Mouse (Mus musculus) kidney, embryonic 16.5 days (tissue): ENCODE measurements around the gene Zfp462. TPM values are rescaled to one million over a fixed set of nuclear protein-coding genes. Genes with fewer than 3 reads are reported as not detected.

Source experiments
- ATAC-seq: fragments of 200-750 bp; cut with Nextera tagmentation; 2 replicates; pipeline ENCODE4 v1.8.0; 2017; ENCODE audit warnings: moderate TSS enrichment; ENCODE audit not compliant: low FRiP score, low TSS enrichment
- H3K27ac ChIP-seq: fragments of 300-500 bp; sonication (generic); 2 replicates; pipeline ENCODE4 v1.5.1; 2014; ENCODE audit warnings: low read length
- H3K27me3 ChIP-seq: fragments of 300-500 bp; sonication (generic); 2 replicates; pipeline ENCODE4 v1.6.1; 2014; ENCODE audit warnings: low read length, control low read depth, mixed read lengths; ENCODE audit not compliant: insufficient read depth
- H3K36me3 ChIP-seq: fragments of 300-500 bp; sonication (generic); 2 replicates; pipeline ENCODE4 v1.6.1; 2014; ENCODE audit warnings: low read length, control low read depth, mixed read lengths; ENCODE audit not compliant: insufficient read depth
- H3K4me1 ChIP-seq: fragments of 300-500 bp; sonication (generic); 2 replicates; pipeline ENCODE4 v1.6.1; 2014; ENCODE audit warnings: low read length, control low read depth, mixed read lengths; ENCODE audit not compliant: insufficient read depth
- H3K4me2 ChIP-seq: fragments of 300-500 bp; sonication (generic); replicated peaks from 2 replicates; pipeline ENCODE4 v1.6.1; 2014; ENCODE audit warnings: low read depth, low read length
- H3K4me3 ChIP-seq: fragments of 300-500 bp; sonication (generic); 2 replicates; pipeline ENCODE4 v1.5.1; 2014; ENCODE audit warnings: mild to moderate bottlenecking, low read length
- H3K9ac ChIP-seq: fragments of 300-500 bp; sonication (generic); replicated peaks from 2 replicates; pipeline ENCODE4 v1.6.1; 2014; ENCODE audit warnings: low read length
- H3K9me3 ChIP-seq: fragments of 300-500 bp; sonication (generic); 2 replicates; pipeline ENCODE4 v1.6.1; 2016; ENCODE audit warnings: low read length, control low read depth
- WGBS: fragments of 180-500 bp; shearing (Covaris S2); extraction: QIAGEN DNeasy Blood & Tissue Kit; methylation state at CpG from one replicate; pipeline ENCODE4 v1.1.7; 2014; 5-methylcytosine and 5-hydroxymethylcytosine counted together
- polyA plus RNA-seq: library from polyadenylated mRNA; unstranded; fragments of >200 nt; fragmentation: Nextera tagmentation; extraction: Ambion mirVana; gene quantifications from 2 replicates; pipeline ENCODE4 v1.2.1, GENCODE M21; 2015

The Zfp462 gene
- polyA plus RNA-seq, 1 experiment from 2014 or later, result 3.4 TPM

DNA sequence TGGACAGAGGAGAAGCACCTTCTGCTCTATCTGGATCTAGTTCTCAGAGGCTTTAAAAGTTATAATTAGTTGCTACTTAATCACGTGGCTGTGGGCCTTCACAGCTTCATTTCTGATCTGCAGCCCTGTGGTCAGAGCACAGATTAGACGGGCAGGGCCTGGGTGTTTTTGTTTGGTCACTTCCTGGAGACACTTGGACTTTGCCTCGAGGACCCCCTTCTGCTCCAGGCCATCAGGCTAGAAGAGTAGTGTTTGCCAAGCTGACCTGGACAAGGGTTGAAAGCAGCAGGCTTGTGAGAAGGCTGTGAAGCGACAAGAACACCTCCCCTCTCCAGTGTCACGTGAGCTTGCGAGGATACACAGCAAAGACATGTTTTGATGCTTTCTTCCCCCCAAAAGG is 58.3 kb downstream of the Zfp462 start:
- Histone ChIP-seq H3K4me2 (no peak overlapping the region), H3K36me3 (peaks cover 9% of the 10 kb centered on the region; the same call in 1 of the 2 replicates), H3K27me3 (no peaks in the 10 kb centered on the region), H3K9me3 (no peaks in the 10 kb centered on the region), H3K9ac (no peak overlapping the region), H3K4me1 (peaks cover 32% of the 10 kb centered on the region), H3K27ac (no peak overlapping the region), H3K4me3 (no peak overlapping the region)
- no peak; the same call in 1 of the 2 replicates for ATAC-seq
- 54% methylated on average over 6 of the region's 6 CpGs for WGBS

DNA sequence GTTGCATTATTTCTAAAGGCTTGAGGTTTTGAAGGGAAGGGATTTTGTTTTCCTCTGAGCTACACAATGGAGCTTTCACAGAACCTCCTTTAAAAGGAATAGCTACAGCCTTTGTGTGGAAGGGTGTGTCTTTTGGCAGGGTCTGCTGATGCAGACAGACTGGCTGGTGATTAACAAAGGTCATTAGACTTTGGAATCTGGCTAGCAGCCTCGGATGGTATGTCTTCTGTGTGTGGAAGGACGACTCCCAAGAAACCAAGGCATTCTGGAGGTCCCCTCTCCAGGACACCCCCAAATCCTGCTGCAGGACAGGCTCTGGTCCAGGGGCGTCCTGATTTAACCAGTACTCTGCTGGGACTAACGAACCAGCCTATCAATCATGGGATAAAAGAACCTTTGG is 60.2 kb downstream of the Zfp462 start:
- peak overlapping the region; percentile 49 for H3K4me2 ChIP-seq
- H3K9ac ChIP-seq, result peak overlapping the region; percentile 53
- peaks cover 32% of the 10 kb centered on the region for H3K4me1 ChIP-seq
- H3K9me3 ChIP-seq, result no peaks in the 10 kb centered on the region
- peak overlapping the region; percentile 25 for H3K4me3 ChIP-seq
- H3K27me3 ChIP-seq, result no peaks in the 10 kb centered on the region
- peak; percentile 80 for ATAC-seq
- H3K27ac ChIP-seq, result peak overlapping the region; percentile 95
- 21% methylated on average over 4 of the region's 4 CpGs for WGBS
- H3K36me3 ChIP-seq, result peaks cover 28% of the 10 kb centered on the region

DNA sequence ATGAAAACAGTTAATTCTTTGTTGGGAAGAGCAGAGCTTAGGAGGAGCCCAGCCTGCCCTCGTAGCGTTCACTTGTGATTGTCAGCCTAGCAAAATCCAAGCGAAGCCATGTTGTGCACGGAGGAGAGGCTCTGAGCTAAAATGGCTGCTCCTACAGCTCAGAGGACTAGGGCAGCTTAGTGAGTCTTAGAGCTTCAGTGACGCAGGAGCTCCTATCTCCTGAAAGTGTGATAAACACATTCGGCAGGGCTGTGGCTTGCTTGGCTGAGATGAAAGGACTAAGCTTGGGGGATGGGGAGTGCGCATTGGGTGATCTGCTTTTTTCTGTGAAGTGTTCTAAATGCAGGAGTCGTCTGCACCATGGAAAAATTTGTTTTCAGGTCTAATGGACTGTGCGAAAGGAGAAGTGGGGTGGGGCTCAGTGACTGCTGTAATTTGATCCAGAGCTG is 60.7 kb downstream of the Zfp462 start:
- Histone ChIP-seq H3K27me3 (no peaks in the 10 kb centered on the region), H3K9ac (peak overlapping the region; percentile 53), H3K36me3 (peaks cover 33% of the 10 kb centered on the region), H3K4me2 (peak overlapping the region; percentile 49), H3K4me1 (peaks cover 32% of the 10 kb centered on the region), H3K4me3 (peak overlapping the region; percentile 25), H3K9me3 (no peaks in the 10 kb centered on the region), H3K27ac (peak overlapping the region; percentile 95)
- peak; percentile 84 for ATAC-seq
- WGBS, result 11% methylated on average over 9 of the region's 9 CpGs

DNA sequence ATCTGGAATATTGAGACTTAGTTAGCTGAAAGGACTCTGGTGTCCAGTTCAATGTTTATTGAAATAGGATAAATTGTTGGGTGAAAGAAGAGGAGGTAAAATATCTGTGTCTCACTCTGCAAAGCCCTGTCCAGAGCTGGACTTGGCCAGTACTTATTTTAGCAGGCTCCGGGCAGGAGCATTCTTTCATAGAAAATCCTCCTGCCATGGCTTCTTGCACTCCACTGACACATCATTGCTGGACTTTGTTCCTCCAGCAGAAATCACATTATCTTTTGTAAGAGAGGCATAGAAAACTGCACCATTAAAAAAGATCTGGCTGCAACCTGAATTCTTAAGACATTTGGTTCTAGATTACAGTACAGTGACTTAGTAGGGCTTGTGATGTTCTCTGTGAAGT is 61.2 kb downstream of the Zfp462 start:
- Histone ChIP-seq H3K4me2 (peak overlapping the region; percentile 1; the same call in 1 of the 2 replicates), H3K4me3 (no peak overlapping the region), H3K9ac (no peak overlapping the region), H3K4me1 (peaks cover 32% of the 10 kb centered on the region), H3K27me3 (no peaks in the 10 kb centered on the region), H3K36me3 (peaks cover 38% of the 10 kb centered on the region), H3K27ac (peak overlapping the region; percentile 95), H3K9me3 (no peaks in the 10 kb centered on the region)
- no peak for ATAC-seq
- WGBS, result 53% methylated on average over 1 of the region's 1 CpGs

DNA sequence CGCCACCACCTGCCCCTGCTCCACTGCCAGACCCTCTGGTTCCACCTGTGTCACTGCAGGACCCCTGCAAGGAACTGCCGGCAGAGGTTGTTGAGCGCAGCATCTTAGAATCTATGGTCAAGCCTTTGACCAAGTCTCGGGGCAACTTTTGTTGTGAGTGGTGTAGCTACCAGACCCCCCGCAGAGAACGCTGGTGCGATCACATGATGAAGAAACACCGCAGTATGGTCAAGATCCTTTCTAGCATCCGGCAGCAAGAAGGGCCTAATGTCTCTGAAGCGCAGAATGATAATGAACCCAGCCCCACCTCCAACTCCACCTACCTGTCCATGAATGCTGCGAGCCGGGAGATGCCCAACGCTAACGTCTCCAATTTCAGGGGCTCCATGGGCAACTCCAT is 63.8 kb downstream of the Zfp462 start:
- Histone ChIP-seq H3K4me3 (no peak overlapping the region), H3K27ac (no peak overlapping the region), H3K9me3 (no peaks in the 10 kb centered on the region), H3K4me1 (peaks cover 28% of the 10 kb centered on the region), H3K36me3 (peaks cover 63% of the 10 kb centered on the region), H3K9ac (no peak overlapping the region), H3K4me2 (no peak overlapping the region), H3K27me3 (no peaks in the 10 kb centered on the region)
- WGBS, result 95% methylated on average over 14 of the region's 14 CpGs
- ATAC-seq, result no peak

DNA sequence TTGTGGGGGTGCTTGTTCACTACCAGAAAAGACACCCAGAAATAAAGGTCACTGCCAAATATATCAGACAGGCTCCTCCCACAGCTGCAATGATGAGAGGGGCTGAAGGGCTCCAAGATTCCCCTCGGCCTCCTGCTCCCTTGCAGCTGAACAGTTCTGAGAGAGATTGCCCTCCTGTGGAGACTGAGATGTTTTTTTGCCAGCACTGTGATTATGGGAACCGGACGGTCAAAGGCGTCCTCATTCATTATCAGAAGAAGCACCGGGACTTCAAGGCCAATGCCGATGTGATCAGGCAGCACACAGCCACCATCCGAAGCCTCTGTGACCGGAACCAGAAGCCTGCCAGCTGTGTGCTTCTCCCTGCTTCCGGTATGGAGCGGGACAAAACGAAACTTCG is 66.5 kb downstream of the Zfp462 start:
- H3K36me3 ChIP-seq, result peaks cover 70% of the 10 kb centered on the region
- WGBS, result 89% methylated on average over 12 of the region's 12 CpGs

DNA sequence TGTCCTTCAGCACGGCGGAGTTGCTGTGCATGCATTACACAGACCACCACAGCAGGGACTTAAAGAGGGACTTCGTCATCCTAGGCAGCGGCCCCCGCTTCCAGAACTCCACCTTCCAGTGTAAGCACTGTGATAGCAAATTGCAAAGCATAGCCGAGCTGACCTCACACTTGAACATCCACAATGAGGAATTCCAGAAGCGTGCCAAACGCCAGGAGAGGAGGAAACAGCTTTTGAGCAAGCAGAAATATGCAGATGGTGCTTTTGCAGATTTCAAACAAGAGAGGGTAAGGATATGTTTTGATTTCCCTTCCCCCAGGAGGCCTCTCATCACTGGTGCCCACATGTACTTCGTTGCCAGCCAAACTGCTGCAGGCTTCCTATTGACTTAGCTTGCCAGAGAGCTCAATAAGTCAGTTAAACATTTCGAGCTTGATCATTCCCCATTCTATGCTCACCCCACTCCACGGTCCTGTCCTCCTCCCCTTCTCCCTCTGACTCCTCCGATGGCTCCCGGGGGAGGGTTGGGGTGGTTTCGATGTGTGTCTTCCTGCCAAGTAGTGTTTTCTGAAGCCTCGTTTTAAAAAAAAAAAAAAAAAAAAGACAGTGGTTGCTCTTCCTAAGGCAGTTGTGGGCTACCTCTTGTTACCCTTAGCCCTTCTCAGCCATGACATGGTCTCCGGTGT is 68.9 kb downstream of the Zfp462 start:
- WGBS, result 69% methylated on average over 16 of the region's 16 CpGs
- Histone ChIP-seq H3K9ac (no peak overlapping the region), H3K27me3 (no peaks in the 10 kb centered on the region), H3K4me3 (no peak overlapping the region), H3K9me3 (no peaks in the 10 kb centered on the region), H3K36me3 (peaks cover 72% of the 10 kb centered on the region), H3K4me2 (no peak overlapping the region), H3K27ac (no peak overlapping the region), H3K4me1 (peaks cover 10% of the 10 kb centered on the region; the same call in 1 of the 2 replicates)
- no peak for ATAC-seq

More for the DNA sequence above, 66.5 kb downstream of the Zfp462 start:
- no peak overlapping the region for H3K27ac ChIP-seq
- H3K9me3 ChIP-seq, result no peaks in the 10 kb centered on the region
- H3K4me3 ChIP-seq, result no peak overlapping the region
- H3K9ac ChIP-seq, result no peak overlapping the region
- H3K27me3 ChIP-seq, result no peaks in the 10 kb centered on the region
- peaks cover 11% of the 10 kb centered on the region for H3K4me1 ChIP-seq
- H3K4me2 ChIP-seq, result no peak overlapping the region
- ATAC-seq, result no peak

DNA sequence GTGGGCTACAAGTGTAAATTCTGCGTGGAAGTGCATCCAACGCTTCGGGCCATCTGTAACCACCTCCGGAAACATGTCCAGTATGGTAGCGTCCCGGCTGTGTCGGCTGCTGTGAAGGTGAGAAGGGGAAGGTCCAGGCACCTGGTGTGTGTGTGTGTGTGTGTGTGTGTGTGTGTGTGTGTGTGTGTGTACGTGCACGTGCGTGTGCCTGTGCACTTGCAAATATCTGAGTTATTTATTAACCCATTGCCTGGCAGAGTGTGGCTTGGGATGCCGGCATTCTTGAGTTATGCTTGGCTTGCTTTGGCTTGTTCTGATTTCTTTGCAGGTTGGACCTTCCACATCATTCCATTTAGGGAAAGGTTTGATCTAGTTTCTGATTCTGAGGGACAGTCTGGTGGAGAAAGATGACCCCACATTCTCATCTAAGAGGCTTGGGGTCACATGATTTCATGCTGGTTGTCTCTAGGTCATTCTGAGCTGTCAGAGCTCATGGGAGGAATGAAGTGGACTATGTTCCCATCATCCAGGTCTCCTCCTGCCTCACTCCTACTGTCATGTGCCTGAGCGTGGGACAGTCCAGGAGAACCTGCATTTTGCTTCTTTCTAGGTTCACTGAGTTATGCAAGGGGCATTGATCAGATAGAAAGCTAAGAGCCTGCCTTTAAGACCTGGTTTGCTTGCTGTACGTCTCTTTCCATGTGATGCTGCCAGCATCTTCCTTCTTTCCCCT is 70.0 kb downstream of the Zfp462 start:
- Histone ChIP-seq H3K9ac (no peak overlapping the region), H3K36me3 (peaks cover 64% of the 10 kb centered on the region), H3K4me1 (peaks cover 10% of the 10 kb centered on the region; the same call in 1 of the 2 replicates), H3K9me3 (no peaks in the 10 kb centered on the region), H3K27ac (peak overlapping the region; percentile 54; the same call in 1 of the 2 replicates), H3K27me3 (no peaks in the 10 kb centered on the region), H3K4me3 (no peak overlapping the region), H3K4me2 (no peak overlapping the region; the same call in 1 of the 2 replicates)
- peak; percentile 74 for ATAC-seq
- whole genome bisulfite sequencing, result 79% methylated on average over 13 of the region's 13 CpGs

DNA sequence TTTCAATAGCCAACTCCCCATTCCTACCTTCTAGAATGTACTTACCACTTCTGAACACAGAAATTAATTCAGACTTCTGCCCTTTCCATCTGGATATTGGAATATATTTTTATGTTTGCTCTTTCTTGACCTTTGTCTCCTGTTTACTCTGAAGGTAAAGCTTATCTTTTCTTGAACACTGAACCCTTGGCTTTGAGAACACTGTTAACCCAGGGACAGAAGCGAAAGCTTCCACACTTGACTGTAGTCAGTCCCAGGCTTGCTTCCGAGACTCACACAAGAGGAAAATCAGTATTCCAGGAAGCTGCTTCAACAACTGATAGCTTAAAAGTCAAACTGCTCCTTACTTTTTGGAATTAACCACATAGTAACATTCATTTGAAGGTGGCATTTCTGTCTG is 70.7 kb downstream of the Zfp462 start:
- ATAC-seq, result no peak
- H3K4me2 ChIP-seq, result no peak overlapping the region
- WGBS, result 91% methylated on average over 2 of the region's 2 CpGs
- no peaks in the 10 kb centered on the region for H3K27me3 ChIP-seq
- H3K4me1 ChIP-seq, result peaks cover 10% of the 10 kb centered on the region; the same call in 1 of the 2 replicates
- H3K9ac ChIP-seq, result no peak overlapping the region
- peak overlapping the region; percentile 54; the same call in 1 of the 2 replicates for H3K27ac ChIP-seq
- no peaks in the 10 kb centered on the region for H3K9me3 ChIP-seq
- H3K4me3 ChIP-seq, result no peak overlapping the region
- peaks cover 62% of the 10 kb centered on the region for H3K36me3 ChIP-seq
